Mouse (Mus musculus) bone marrow macrophage, adult 2 months (primary cell): Measurements from ENCODE around the gene Tbxas1. TPM values are rescaled to one million over a fixed set of nuclear protein-coding genes. Genes with fewer than 3 reads are reported as not detected.

Experiments used
- H3K27ac ChIP-seq: 2 replicates; pipeline ENCODE4 v1.5.1; 2012; ENCODE audit warnings: low read depth, low read length; ENCODE audit not compliant: insufficient read depth
- H3K4me1 ChIP-seq: 2 replicates; pipeline ENCODE4 v1.6.1; 2012; ENCODE audit warnings: low read length; ENCODE audit not compliant: control insufficient read depth, insufficient read depth
- H3K4me3 ChIP-seq: 2 replicates; pipeline ENCODE4 v1.5.1; 2012; ENCODE audit warnings: mild to moderate bottlenecking, low read length, moderate library complexity; ENCODE audit not compliant: insufficient read depth
- CTCF ChIP-seq: IDR thresholded peaks from 2 replicates; pipeline ENCODE4 v1.5.1; 2012; ENCODE audit warnings: low read depth, mild to moderate bottlenecking, low read length, moderate library complexity
- POLR2A ChIP-seq: IDR thresholded peaks from 2 replicates; pipeline ENCODE4 v1.6.1; 2012; ENCODE audit warnings: mild to moderate bottlenecking, low read depth, low read length, borderline replicate concordance
- polyA plus RNA-seq: library from polyadenylated mRNA; stranded (reverse); fragments of >200 nt; gene quantifications from 2 replicates; pipeline ENCODE4 v1.2.4, GENCODE M21; 2012; ENCODE audit not compliant: missing spikeins, insufficient read depth, insufficient read length

Gene Tbxas1
- polyA plus RNA-seq, 1 experiment, result 115 TPM

- no peak overlapping the region for H3K27ac ChIP-seq
- peaks cover 24% of the 10 kb centered on the region for H3K4me1 ChIP-seq
Measured at GRCm38 (mm10) chr6:38967288-38967687, 92.1 kb downstream of the Tbxas1 start.

GRCm38 (mm10) chr6:38967988-38968387 is 92.8 kb downstream of the Tbxas1 start:
- Histone ChIP-seq H3K27ac (peak overlapping the region; percentile 23), H3K4me3 (no peak overlapping the region), H3K4me1 (peaks cover 26% of the 10 kb centered on the region)
- TF ChIP-seq POLR2A, result no peak
- no peak for TF ChIP-seq CTCF

More at GRCm38 (mm10) chr6:38967288-38967687, 92.1 kb downstream of the Tbxas1 start:
- no peak for TF ChIP-seq POLR2A
- H3K4me3 ChIP-seq, result no peak overlapping the region

GRCm38 (mm10) chr6:38969944-38970740 is 94.9 kb downstream of the Tbxas1 start:
- Histone ChIP-seq H3K4me1 (peaks cover 39% of the 10 kb centered on the region), H3K27ac (no peak overlapping the region), H3K4me3 (no peak overlapping the region)
- TF ChIP-seq POLR2A, result no peak
- TF ChIP-seq CTCF, result no peak

GRCm38 (mm10) chr6:38970759-38971158 is 95.6 kb downstream of the Tbxas1 start:
- peaks cover 41% of the 10 kb centered on the region for H3K4me1 ChIP-seq
- TF ChIP-seq POLR2A (no peak), CTCF (no peak)
- H3K4me3 ChIP-seq, result no peak overlapping the region
- H3K27ac ChIP-seq, result no peak overlapping the region

- Histone ChIP-seq H3K4me1 (peaks cover 39% of the 10 kb centered on the region), H3K27ac (no peak overlapping the region), H3K4me3 (no peak overlapping the region)
- TF ChIP-seq CTCF, result no peak
- TF ChIP-seq POLR2A, result no peak
Measured at GRCm38 (mm10) chr6:38972826-38973225, 97.6 kb downstream of the Tbxas1 start.

- Histone ChIP-seq H3K27ac (peak overlapping the region; percentile 97), H3K4me1 (peaks cover 33% of the 10 kb centered on the region), H3K4me3 (no peak overlapping the region)
- no peak for TF ChIP-seq POLR2A
- TF ChIP-seq CTCF, result no peak
Measured at GRCm38 (mm10) chr6:38973441-38974161, 98.4 kb downstream of the Tbxas1 start.

- Histone ChIP-seq H3K27ac (peak overlapping the region; percentile 97), H3K4me1 (peaks cover 32% of the 10 kb centered on the region), H3K4me3 (no peak overlapping the region)
- no peak for TF ChIP-seq POLR2A
Measured at GRCm38 (mm10) chr6:38974162-38974525, 98.9 kb downstream of the Tbxas1 start.

GRCm38 (mm10) chr6:38974536-38975268 is 99.5 kb downstream of the Tbxas1 start:
- peak overlapping the region; percentile 97 for H3K27ac ChIP-seq
- no peak overlapping the region for H3K4me3 ChIP-seq
- H3K4me1 ChIP-seq, result peaks cover 32% of the 10 kb centered on the region
- TF ChIP-seq CTCF, result no peak
- TF ChIP-seq POLR2A, result no peak

GRCm38 (mm10) chr6:38975866-38976265 is 100.7 kb downstream of the Tbxas1 start:
- Histone ChIP-seq H3K4me3 (no peak overlapping the region), H3K27ac (peak overlapping the region; percentile 97), H3K4me1 (peaks cover 32% of the 10 kb centered on the region)
- no peak for TF ChIP-seq POLR2A
- TF ChIP-seq CTCF, result no peak
